Mouse (Mus musculus) neutrophil, adult 65 days (primary cell): ENCODE measurements around the gene Plod3. TPM values are rescaled to one million over a fixed set of nuclear protein-coding genes. Genes with fewer than 3 reads are reported as not detected.

ENCODE experiments used
- total RNA-seq: library from RNA; stranded (reverse); gene quantifications from 2 replicates; pipeline ENCODE4 v1.2.4, GENCODE M21; 2023

Gene Plod3
- total RNA-seq: 81.9 and 90.7 TPM in 2 replicates

GRCm38 (mm10) chr5:136986695-136987137 lies at the start of gene Plod3:
Plod3 (plus strand) TSS chr5:136987019.

GRCm38 (mm10) chr5:136953015-136953414 lies 33.8 kb upstream of the Plod3 start, which contains the start of gene Fis1:
Fis1 (plus strand) TSS chr5:136953275.

GRCm38 (mm10) chr5:136966331-136966730 lies 20.5 kb upstream of the Plod3 start, which contains the start of gene Cldn15:
Cldn15 (plus strand) TSS chr5:136966616.

GRCm38 (mm10) chr5:136987934-136988271 lies 1.1 kb downstream of the Plod3 start, which contains the start of gene Znhit1:
Znhit1 (minus strand) TSS chr5:136988021.

GRCm38 (mm10) chr5:137026092-137026491 lies 39.3 kb downstream of the Plod3 start, which contains the start of gene Vgf:
Vgf (plus strand) TSS chr5:137026392.

GRCm38 (mm10) chr5:137045402-137046323 lies 58.8 kb downstream of the Plod3 start, which contains the start of gene Ap1s1:
Ap1s1 (minus strand) TSS chr5:137046135.

Other genes with a start within 250 kb of the Plod3 start
- gene Col26a1, start 103.8 kb upstream of the Plod3 start, total RNA-seq: not detected in 2 replicates
- gene Ift22, start 78.9 kb upstream of the Plod3 start, total RNA-seq: 4.4 and 4.8 TPM in 2 replicates
- 208 and 231 TPM in 2 replicates for gene Fis1, start 33.7 kb upstream of the Plod3 start, total RNA-seq
- gene Cldn15, start 20.4 kb upstream of the Plod3 start, total RNA-seq: 50.2 and 51.2 TPM in 2 replicates
- 80.7 and 87.1 TPM in 2 replicates for gene Znhit1, start 1.0 kb downstream of the Plod3 start, total RNA-seq
- not detected in 2 replicates for gene Vgf, start 39.4 kb downstream of the Plod3 start, total RNA-seq
- 26.8 and 28.0 TPM in 2 replicates for gene Ap1s1, start 59.1 kb downstream of the Plod3 start, total RNA-seq
- gene Serpine1, start 85.2 kb downstream of the Plod3 start, total RNA-seq: not detected in 2 replicates
- gene Trim56, start 129.2 kb downstream of the Plod3 start, total RNA-seq: 38.6 and 42.1 TPM in 2 replicates
- gene Muc3, start 162.3 kb downstream of the Plod3 start, total RNA-seq: not detected in 2 replicates
- gene Muc3a, start 225.4 kb downstream of the Plod3 start, total RNA-seq: 1.7 and 4.4 TPM in 2 replicates